9 mouse cellular contexts compared by ENCODE assay signal in the genomic region with DNA sequence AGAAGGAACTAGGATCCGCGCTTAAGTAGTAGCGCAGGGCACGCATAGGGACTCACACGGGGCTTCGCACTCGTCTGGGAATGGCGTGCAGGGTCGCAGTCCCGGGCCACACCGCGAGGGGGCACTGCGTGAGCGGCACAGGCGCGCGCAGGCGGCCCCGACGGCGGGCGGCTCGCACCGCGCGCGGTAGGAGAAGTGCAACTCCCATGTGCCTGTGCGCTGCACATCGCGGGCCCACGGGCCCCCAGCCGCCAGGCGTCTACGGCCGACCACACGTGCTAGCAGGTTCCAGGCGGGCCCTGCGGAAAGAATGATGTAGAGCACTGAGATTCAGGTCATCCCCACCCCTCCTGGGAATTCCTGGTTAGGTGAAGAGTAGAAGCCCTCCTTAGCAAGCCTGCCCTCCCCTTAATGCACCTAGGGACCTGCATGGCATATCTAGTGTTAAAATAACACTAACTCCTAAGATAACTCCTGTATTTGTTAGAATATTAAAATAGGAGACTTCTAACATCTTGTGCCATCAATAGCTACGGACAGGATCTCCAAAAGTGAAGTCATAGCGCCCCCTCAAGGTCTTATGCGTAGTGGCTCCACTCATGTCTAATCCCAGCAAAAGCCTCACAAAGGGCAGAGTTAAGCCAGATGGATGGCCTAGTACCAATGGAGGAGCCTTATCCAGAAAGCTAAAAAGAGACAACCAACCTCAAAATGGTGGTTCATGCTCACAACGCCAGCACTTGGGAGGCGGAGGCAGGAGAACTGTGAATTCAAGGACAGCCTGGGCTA. TPM values are rescaled to one million over a fixed set of nuclear protein-coding genes. Genes with fewer than 3 reads are reported as not detected.
A peak's percentile ranks its signal among the peaks of the same experiment; 100 is the strongest.
DNase-seq lines count a peak whose midpoint lies in the region; ATAC-seq and TF ChIP-seq lines count a peak whose summit lies in the region.
"Had no signal": no experiment of that assay in that cellular context is flagged by ENCODE, and none has a peak within 500 bp of the region (broad histone marks: within the 10 kb centered on the region; RNA-seq: fewer than 3 reads in every experiment).

No protein-coding gene starts in this region.

- no peak for TF ChIP-seq POLR2A in cerebellum, adult 2 months (IDR thresholded peaks at IDR 0.05; ENCODE audit: borderline replicate concordance, insufficient read depth, low read length)

- no peaks in the 10 kb centered on the region for H3K4me1 ChIP-seq in cerebellum, adult 2 months (ENCODE audit: control insufficient read depth, insufficient read depth, low read length)
- H3K4me1 ChIP-seq in forebrain, embryonic 16.5 days (replicated peaks; ENCODE audit: control insufficient read depth, insufficient read depth, low read length): peaks cover 25% of the 10 kb centered on the region
- peaks cover 21% of the 10 kb centered on the region for H3K4me1 ChIP-seq in kidney, embryonic 16.5 days (ENCODE audit: insufficient read depth, low read length)
- H3K4me1 ChIP-seq in lung, embryonic 15.5 days: peaks cover 17% of the 10 kb centered on the region; the same call in 1 of the 2 replicates

- no peak overlapping the region for H3K27ac ChIP-seq in cerebellum, adult 2 months (ENCODE audit: insufficient read depth, low read length)
- H3K27ac ChIP-seq in forebrain, embryonic 16.5 days (ENCODE audit: low read length): no peak overlapping the region
- H3K27ac ChIP-seq in kidney, embryonic 16.5 days (ENCODE audit: low read length): no peak overlapping the region
- no peak overlapping the region for H3K27ac ChIP-seq in lung, embryonic 15.5 days
- H3K27ac ChIP-seq: heart, embryonic 13.5 days had no signal

- no peak for ATAC-seq in forebrain, embryonic 16.5 days
- ATAC-seq in kidney, embryonic 16.5 days (ENCODE audit: low FRiP score, low TSS enrichment): no peak
- no peak for ATAC-seq in lung, embryonic 15.5 days (ENCODE audit: borderline replicate concordance, extremely low read depth, low FRiP score, low TSS enrichment)

- H3K4me2 ChIP-seq in forebrain, embryonic 16.5 days (ENCODE audit: low read length): peak overlapping the region; percentile 37
- H3K4me2 ChIP-seq in kidney, embryonic 16.5 days (replicated peaks; ENCODE audit: low read depth, low read length): peak overlapping the region; percentile 38
- H3K4me2 ChIP-seq in lung, embryonic 15.5 days: peak overlapping the region; percentile 38
- H3K4me2 ChIP-seq: heart, embryonic 13.5 days had no signal

- peak overlapping the region; percentile 16; the same call in 1 of the 2 replicates for H3K9ac ChIP-seq in forebrain, embryonic 16.5 days (replicated peaks; ENCODE audit: low read depth, low read length)
- H3K9ac ChIP-seq in kidney, embryonic 16.5 days (replicated peaks; ENCODE audit: low read length): peak overlapping the region; percentile 10; the same call in 1 of the 2 replicates
- H3K9ac ChIP-seq in lung, embryonic 15.5 days: no peak overlapping the region

- H3K36me3 ChIP-seq in forebrain, embryonic 16.5 days (ENCODE audit: control insufficient read depth, insufficient read depth): no peaks in the 10 kb centered on the region
- no peaks in the 10 kb centered on the region for H3K36me3 ChIP-seq in kidney, embryonic 16.5 days (ENCODE audit: insufficient read depth, low read length)
- no peaks in the 10 kb centered on the region for H3K36me3 ChIP-seq in lung, embryonic 15.5 days
- H3K36me3 ChIP-seq: heart, embryonic 13.5 days had no signal

- H3K27me3 ChIP-seq in cerebellum, adult 2 months (ENCODE audit: control insufficient read depth, insufficient read depth, low read length): 0 out of 2 replicates have a peak, but pooled peaks cover 1% of the 10 kb centered on the region
- peaks cover 2% of the 10 kb centered on the region for H3K27me3 ChIP-seq in forebrain, embryonic 16.5 days (replicated peaks; ENCODE audit: control insufficient read depth, insufficient read depth, low read length)
- H3K27me3 ChIP-seq in kidney, embryonic 16.5 days (ENCODE audit: insufficient read depth, low read length): peaks cover 67% of the 10 kb centered on the region
- peaks cover 80% of the 10 kb centered on the region for H3K27me3 ChIP-seq in lung, embryonic 15.5 days

- no peaks in the 10 kb centered on the region for H3K9me3 ChIP-seq in forebrain, embryonic 16.5 days (ENCODE audit: control insufficient read depth, low read length)
- H3K9me3 ChIP-seq in kidney, embryonic 16.5 days (ENCODE audit: low read length): no peaks in the 10 kb centered on the region
- no peaks in the 10 kb centered on the region for H3K9me3 ChIP-seq in lung, embryonic 15.5 days
- H3K9me3 ChIP-seq: heart, embryonic 13.5 days had no signal

- H3K4me3 ChIP-seq in cerebellum, adult 2 months (replicated peaks; ENCODE audit: insufficient read depth, low read depth, low read length): no peak overlapping the region
- H3K4me3 ChIP-seq in forebrain, embryonic 16.5 days (replicated peaks; ENCODE audit: low read length): peak overlapping the region; percentile 6; the same call in 1 of the 2 replicates
- peak overlapping the region; percentile 3; the same call in 1 of the 2 replicates for H3K4me3 ChIP-seq in kidney, embryonic 16.5 days (ENCODE audit: low read length)
- H3K4me3 ChIP-seq in lung, embryonic 15.5 days: 0 out of 2 replicates have a peak overlapping the region, but pooled peaks have one; percentile 8
- H3K4me3 ChIP-seq: heart, embryonic 13.5 days had no signal

- peak; percentile 44 to 50 for DNase-seq in right cerebral cortex, adult 2 months (ENCODE audit: low spot score in 2 of 2)
- no peak for DNase-seq in right cerebral cortex, postnatal 25 days
- DNase-seq in cerebellum, adult 2 months: peak; percentile 56 to 61
- peak; percentile 58 to 65 for DNase-seq in right cerebral cortex, postnatal 10 days (ENCODE audit: low spot score in 2 of 2)
- DNase-seq in urinary bladder, adult 18-20 months (ENCODE audit: low spot score in 2 of 2): no peak

- WGBS in cerebellum, adult 2 months: 13% methylated on average over 43 of the region's 43 CpGs
- WGBS in forebrain, embryonic 16.5 days: 6% methylated on average over 43 of the region's 43 CpGs
- WGBS in kidney, embryonic 16.5 days: 15% methylated on average over 43 of the region's 43 CpGs
- WGBS in lung, embryonic 15.5 days: 28% methylated on average over 43 of the region's 43 CpGs

- TF ChIP-seq CTCF in cerebellum, adult 2 months (IDR thresholded peaks at IDR 0.05; ENCODE audit: borderline replicate concordance, insufficient read depth, low read depth, low read length): peak; percentile 68

RNA-seq across cellular contexts. Expression of a gene that starts 3.0 kb away (rescaled TPM):
- polyA plus RNA-seq in cerebellum, adult 2 months (2012; rRNA removed): 1.3 and 1.4 TPM in 2 replicates
- 9.9 and 10.5 TPM in 2 replicates for polyA plus RNA-seq in forebrain, embryonic 16.5 days (2015; fragmentation: Nextera tagmentation; extraction: Ambion mirVana)
- 0.50 and 0.68 TPM in 2 replicates for polyA plus RNA-seq in kidney, embryonic 16.5 days (2015; fragmentation: Nextera tagmentation; extraction: Ambion mirVana)
- 0.75 and 0.94 TPM in 2 replicates for polyA plus RNA-seq in lung, embryonic 15.5 days (2015; fragmentation: Nextera tagmentation; extraction: Ambion mirVana)

RNA-seq across cellular contexts. Expression of a gene that starts 8.0 kb away (rescaled TPM):
- 0.59 and 1.4 TPM in 2 replicates for polyA plus RNA-seq in cerebellum, adult 2 months (2012; rRNA removed)
- 0.16 TPM in 1 of 2 replicates, not detected in the other for polyA plus RNA-seq in forebrain, embryonic 16.5 days (2015; fragmentation: Nextera tagmentation; extraction: Ambion mirVana)
- 0.41 and 0.74 TPM in 2 replicates for polyA plus RNA-seq in kidney, embryonic 16.5 days (2015; fragmentation: Nextera tagmentation; extraction: Ambion mirVana)
- polyA plus RNA-seq in lung, embryonic 15.5 days (2015; fragmentation: Nextera tagmentation; extraction: Ambion mirVana): not detected in 2 replicates
- polyA plus RNA-seq: heart, embryonic 13.5 days had no signal

RNA-seq across cellular contexts. Expression of a gene that starts 12.8 kb away (rescaled TPM):
- 75.7 and 78.6 TPM in 2 replicates for polyA plus RNA-seq in cerebellum, adult 2 months (2012; rRNA removed)
- 144 and 146 TPM in 2 replicates for polyA plus RNA-seq in forebrain, embryonic 16.5 days (2015; fragmentation: Nextera tagmentation; extraction: Ambion mirVana)
- polyA plus RNA-seq in kidney, embryonic 16.5 days (2015; fragmentation: Nextera tagmentation; extraction: Ambion mirVana): 162 and 169 TPM in 2 replicates
- 146 and 147 TPM in 2 replicates for polyA plus RNA-seq in lung, embryonic 15.5 days (2015; fragmentation: Nextera tagmentation; extraction: Ambion mirVana)

RNA-seq across cellular contexts. Expression of a gene that starts 21.5 kb away (rescaled TPM):
- polyA plus RNA-seq in cerebellum, adult 2 months (2012; rRNA removed): 21.2 and 23.1 TPM in 2 replicates
- 41.8 and 45.1 TPM in 2 replicates for polyA plus RNA-seq in forebrain, embryonic 16.5 days (2015; fragmentation: Nextera tagmentation; extraction: Ambion mirVana)
- polyA plus RNA-seq in kidney, embryonic 16.5 days (2015; fragmentation: Nextera tagmentation; extraction: Ambion mirVana): 9.2 and 9.9 TPM in 2 replicates
- 11.4 and 11.8 TPM in 2 replicates for polyA plus RNA-seq in lung, embryonic 15.5 days (2015; fragmentation: Nextera tagmentation; extraction: Ambion mirVana)

RNA-seq across cellular contexts. Expression of a gene that starts 31.4 kb away (rescaled TPM):
- polyA plus RNA-seq in cerebellum, adult 2 months (2012; rRNA removed): 44.2 and 44.4 TPM in 2 replicates
- 3.8 and 4.1 TPM in 2 replicates for polyA plus RNA-seq in forebrain, embryonic 16.5 days (2015; fragmentation: Nextera tagmentation; extraction: Ambion mirVana)
- polyA plus RNA-seq in kidney, embryonic 16.5 days (2015; fragmentation: Nextera tagmentation; extraction: Ambion mirVana): 0.85 and 1.2 TPM in 2 replicates
- polyA plus RNA-seq in lung, embryonic 15.5 days (2015; fragmentation: Nextera tagmentation; extraction: Ambion mirVana): 6.6 and 9.0 TPM in 2 replicates

Comparison
In these comparisons a context has a peak if more than half of its experiments do, and no peak if none do; other contexts are left out.
1. DNase-seq: peak in right cerebral cortex, adult 2 months (2 of 2), cerebellum, adult 2 months (2 of 2) and right cerebral cortex, postnatal 10 days (2 of 2); none in right cerebral cortex, postnatal 25 days (single experiment) and urinary bladder, adult 18-20 months (0 of 2).
2. Peak in every context shown above with its lines, with median percentiles within 50 percentile points of each other: H3K4me2 ChIP-seq.